Mouse (Mus musculus): Measurements from ENCODE around the gene Pnpla2. TPM values are rescaled to one million over a fixed set of nuclear protein-coding genes. Genes with fewer than 3 reads are reported as not detected.

The Pnpla2 gene
- polyA plus RNA-seq, 1 experiment = 18.9 TPM

- Histone ChIP-seq H3K4me1 (ENCODE audit: control insufficient read depth, insufficient read depth, low read length) (peaks cover 12% of the 10 kb centered on the region; the same call in 1 of the 2 replicates), H3K27ac (ENCODE audit: insufficient read depth, low read length) (no peak overlapping the region), H3K4me3 (ENCODE audit: insufficient read depth, low read length) (no peak overlapping the region)
- no peak for TF ChIP-seq POLR2A (IDR thresholded peaks at IDR 0.05; ENCODE audit: low read depth, low read length)
- TF ChIP-seq CTCF (IDR thresholded peaks at IDR 0.05; ENCODE audit: borderline replicate concordance, insufficient read depth, low read length) = no peak
These were observed 15.1 kb downstream of the Pnpla2 start for GRCm38 (mm10) chr7:141469901-141470636.

GRCm38 (mm10) chr7:141470637-141470944 is 15.6 kb downstream of the Pnpla2 start:
- TF ChIP-seq POLR2A (IDR thresholded peaks at IDR 0.05; ENCODE audit: low read depth, low read length) (no peak), CTCF (IDR thresholded peaks at IDR 0.05; ENCODE audit: borderline replicate concordance, insufficient read depth, low read length) (no peak)
- Histone ChIP-seq H3K27ac (ENCODE audit: insufficient read depth, low read length) (no peak overlapping the region), H3K4me1 (ENCODE audit: control insufficient read depth, insufficient read depth, low read length) (peaks cover 9% of the 10 kb centered on the region; the same call in 1 of the 2 replicates), H3K4me3 (ENCODE audit: insufficient read depth, low read length) (no peak overlapping the region)

GRCm38 (mm10) chr7:141471236-141471635 is 16.2 kb downstream of the Pnpla2 start:
- peaks cover 9% of the 10 kb centered on the region; the same call in 1 of the 2 replicates for H3K4me1 ChIP-seq (ENCODE audit: control insufficient read depth, insufficient read depth, low read length)
- H3K4me3 ChIP-seq (ENCODE audit: insufficient read depth, low read length) = no peak overlapping the region
- TF ChIP-seq CTCF (IDR thresholded peaks at IDR 0.05; ENCODE audit: borderline replicate concordance, insufficient read depth, low read length) (no peak), POLR2A (IDR thresholded peaks at IDR 0.05; ENCODE audit: low read depth, low read length) (no peak)
- H3K27ac ChIP-seq (ENCODE audit: insufficient read depth, low read length) = no peak overlapping the region

- H3K4me1 ChIP-seq (ENCODE audit: control insufficient read depth, insufficient read depth, low read length) = peaks cover 3% of the 10 kb centered on the region; the same call in 1 of the 2 replicates
These were observed 17.2 kb downstream of the Pnpla2 start for GRCm38 (mm10) chr7:141472226-141472625.

GRCm38 (mm10) chr7:141472763-141473162 is 17.8 kb downstream of the Pnpla2 start:
- Histone ChIP-seq H3K4me3 (ENCODE audit: insufficient read depth, low read length) (no peak overlapping the region), H3K4me1 (ENCODE audit: control insufficient read depth, insufficient read depth, low read length) (peaks cover 3% of the 10 kb centered on the region; the same call in 1 of the 2 replicates), H3K27ac (ENCODE audit: insufficient read depth, low read length) (no peak overlapping the region)
- no peak; the same call in 1 of the 2 replicates for TF ChIP-seq POLR2A (IDR thresholded peaks at IDR 0.05; ENCODE audit: low read depth, low read length)
- TF ChIP-seq CTCF (IDR thresholded peaks at IDR 0.05; ENCODE audit: borderline replicate concordance, insufficient read depth, low read length) = no peak

More at GRCm38 (mm10) chr7:141472226-141472625, 17.2 kb downstream of the Pnpla2 start:
- H3K27ac ChIP-seq (ENCODE audit: insufficient read depth, low read length) = no peak overlapping the region
- TF ChIP-seq POLR2A (IDR thresholded peaks at IDR 0.05; ENCODE audit: low read depth, low read length) (peak; percentile 15; the same call in 1 of the 2 replicates), CTCF (IDR thresholded peaks at IDR 0.05; ENCODE audit: borderline replicate concordance, insufficient read depth, low read length) (no peak)
- no peak overlapping the region for H3K4me3 ChIP-seq (ENCODE audit: insufficient read depth, low read length)

- peaks cover 6% of the 10 kb centered on the region for H3K4me1 ChIP-seq (ENCODE audit: control insufficient read depth, insufficient read depth, low read length)
- H3K4me3 ChIP-seq (ENCODE audit: insufficient read depth, low read length) = peak overlapping the region; percentile 89
- no peak for TF ChIP-seq POLR2A (IDR thresholded peaks at IDR 0.05; ENCODE audit: low read depth, low read length)
- TF ChIP-seq CTCF (IDR thresholded peaks at IDR 0.05; ENCODE audit: borderline replicate concordance, insufficient read depth, low read length) = no peak
- no peak overlapping the region for H3K27ac ChIP-seq (ENCODE audit: insufficient read depth, low read length)
These were observed 19.2 kb downstream of the Pnpla2 start for GRCm38 (mm10) chr7:141474160-141474559.

GRCm38 (mm10) chr7:141475011-141475804 is 20.2 kb downstream of the Pnpla2 start, which contains the start of the genes Polr2l and Tspan4:
TSS of gene Polr2l (minus strand) at chr7:141475132.
TSS of gene Tspan4 (plus strand) at chr7:141475240.
- peak within 1 kb of the TSS; percentile 98 for H3K27ac ChIP-seq (ENCODE audit: insufficient read depth, low read length)
- TF ChIP-seq POLR2A (IDR thresholded peaks at IDR 0.05; ENCODE audit: low read depth, low read length) (peak; percentile 82), CTCF (IDR thresholded peaks at IDR 0.05; ENCODE audit: borderline replicate concordance, insufficient read depth, low read length) (no peak)

GRCm38 (mm10) chr7:141475805-141476158 is 20.8 kb downstream of the Pnpla2 start:
- H3K27ac ChIP-seq (ENCODE audit: insufficient read depth, low read length) = peak overlapping the region; percentile 98
- TF ChIP-seq POLR2A (IDR thresholded peaks at IDR 0.05; ENCODE audit: low read depth, low read length) (peak; percentile 20; the same call in 1 of the 2 replicates), CTCF (IDR thresholded peaks at IDR 0.05; ENCODE audit: borderline replicate concordance, insufficient read depth, low read length) (no peak)
- H3K4me1 ChIP-seq (ENCODE audit: control insufficient read depth, insufficient read depth, low read length) = peaks cover 6% of the 10 kb centered on the region
- H3K4me3 ChIP-seq (ENCODE audit: insufficient read depth, low read length) = peak overlapping the region; percentile 89

More at GRCm38 (mm10) chr7:141475011-141475804, 20.2 kb downstream of the Pnpla2 start, which contains the start of the genes Polr2l and Tspan4:
- Histone ChIP-seq H3K4me1 (ENCODE audit: control insufficient read depth, insufficient read depth, low read length) (peaks cover 6% of the 10 kb centered on the region), H3K4me3 (ENCODE audit: insufficient read depth, low read length) (peak within 1 kb of the TSS; percentile 89)

GRCm38 (mm10) chr7:141476226-141476980 is 21.4 kb downstream of the Pnpla2 start:
- Histone ChIP-seq H3K27ac (ENCODE audit: insufficient read depth, low read length) (peak overlapping the region; percentile 98), H3K4me1 (ENCODE audit: control insufficient read depth, insufficient read depth, low read length) (peaks cover 6% of the 10 kb centered on the region), H3K4me3 (ENCODE audit: insufficient read depth, low read length) (peak overlapping the region; percentile 89)
- TF ChIP-seq CTCF (IDR thresholded peaks at IDR 0.05; ENCODE audit: borderline replicate concordance, insufficient read depth, low read length) = no peak
- TF ChIP-seq POLR2A (IDR thresholded peaks at IDR 0.05; ENCODE audit: low read depth, low read length) = peak; percentile 38
